Mouse (Mus musculus): ENCODE results near the gene Smyd1. TPM values are rescaled to one million over a fixed set of nuclear protein-coding genes. Genes with fewer than 3 reads are reported as not detected.

Gene Smyd1
- polyA plus RNA-seq, 1 experiment from 2014 or later = 0.56 TPM

- DNase-seq (ENCODE audit: low spot score) (no peak), ATAC-seq (ENCODE audit: low FRiP score, low TSS enrichment) (no peak)
- TF ChIP-seq EP300 (optimal IDR thresholded peaks at IDR 0.05) = no peak
- TF ChIP-seq CTCF (IDR thresholded peaks at IDR 0.05; ENCODE audit: low read depth) = no peak
- Histone ChIP-seq H3K4me1 (replicated peaks; ENCODE audit: control insufficient read depth, insufficient read depth) (no peaks in the 10 kb centered on the region), H3K4me2 (replicated peaks; ENCODE audit: low read depth) (no peak overlapping the region), H3K27ac (replicated peaks) (no peak overlapping the region), H3K36me3 (ENCODE audit: control insufficient read depth, insufficient read depth, low read length) (no peaks in the 10 kb centered on the region), H3K4me3 (ENCODE audit: low read depth, low read length) (no peak overlapping the region), H3K9me3 (ENCODE audit: control insufficient read depth, low read length) (no peaks in the 10 kb centered on the region), H3K27me3 (ENCODE audit: control insufficient read depth, insufficient read depth, low read length) (no peaks in the 10 kb centered on the region), H3K9ac (ENCODE audit: low read length) (no peak overlapping the region)
- WGBS = 89% methylated on average over 9 of the region's 9 CpGs
Observed at GRCm38 (mm10) chr6:71348006-71348405, 26.0 kb upstream of the Smyd1 start.

GRCm38 (mm10) chr6:71341179-71341578 lies 19.1 kb upstream of the Smyd1 start:
- ATAC-seq (ENCODE audit: low FRiP score, low TSS enrichment) = no peak
- Histone ChIP-seq H3K4me2 (replicated peaks; ENCODE audit: low read depth) (no peak overlapping the region), H3K36me3 (ENCODE audit: control insufficient read depth, insufficient read depth, low read length) (no peaks in the 10 kb centered on the region), H3K9me3 (ENCODE audit: control insufficient read depth, low read length) (no peaks in the 10 kb centered on the region), H3K4me1 (replicated peaks; ENCODE audit: control insufficient read depth, insufficient read depth) (no peaks in the 10 kb centered on the region), H3K9ac (ENCODE audit: low read length) (no peak overlapping the region), H3K27me3 (ENCODE audit: control insufficient read depth, insufficient read depth, low read length) (no peaks in the 10 kb centered on the region), H3K4me3 (ENCODE audit: low read depth, low read length) (no peak overlapping the region), H3K27ac (replicated peaks) (no peak overlapping the region)
- TF ChIP-seq EP300 (optimal IDR thresholded peaks at IDR 0.05) = no peak
- TF ChIP-seq CTCF (IDR thresholded peaks at IDR 0.05; ENCODE audit: low read depth) = no peak
- 88% methylated on average over 9 of the region's 9 CpGs for WGBS
- no peak for DNase-seq (ENCODE audit: low spot score)

GRCm38 (mm10) chr6:71339351-71339750 lies 17.3 kb upstream of the Smyd1 start:
- WGBS = 82% methylated on average over 4 of the region's 4 CpGs
- ATAC-seq (ENCODE audit: low FRiP score, low TSS enrichment) = no peak
- TF ChIP-seq CTCF (IDR thresholded peaks at IDR 0.05; ENCODE audit: low read depth) (no peak), EP300 (optimal IDR thresholded peaks at IDR 0.05) (no peak)

GRCm38 (mm10) chr6:71338941-71339340 lies 16.9 kb upstream of the Smyd1 start:
- no peaks in the 10 kb centered on the region for H3K27me3 ChIP-seq (ENCODE audit: control insufficient read depth, insufficient read depth, low read length)
- ATAC-seq (ENCODE audit: low FRiP score, low TSS enrichment) (no peak), DNase-seq (ENCODE audit: low spot score) (no peak)
- H3K27ac ChIP-seq (replicated peaks) = no peak overlapping the region
- TF ChIP-seq CTCF (IDR thresholded peaks at IDR 0.05; ENCODE audit: low read depth) (no peak), EP300 (optimal IDR thresholded peaks at IDR 0.05) (no peak)
- no peak overlapping the region for H3K9ac ChIP-seq (ENCODE audit: low read length)
- no peaks in the 10 kb centered on the region for H3K36me3 ChIP-seq (ENCODE audit: control insufficient read depth, insufficient read depth, low read length)
- no peak overlapping the region for H3K4me2 ChIP-seq (replicated peaks; ENCODE audit: low read depth)
- H3K4me3 ChIP-seq (ENCODE audit: low read depth, low read length) = no peak overlapping the region
- H3K4me1 ChIP-seq (replicated peaks; ENCODE audit: control insufficient read depth, insufficient read depth) = no peaks in the 10 kb centered on the region
- H3K9me3 ChIP-seq (ENCODE audit: control insufficient read depth, low read length) = no peaks in the 10 kb centered on the region
- 83% methylated on average over 3 of the region's 3 CpGs for WGBS

More at GRCm38 (mm10) chr6:71339351-71339750, 17.3 kb upstream of the Smyd1 start:
- H3K27me3 ChIP-seq (ENCODE audit: control insufficient read depth, insufficient read depth, low read length) = no peaks in the 10 kb centered on the region
- no peak overlapping the region for H3K9ac ChIP-seq (ENCODE audit: low read length)
- H3K4me3 ChIP-seq (ENCODE audit: low read depth, low read length) = no peak overlapping the region
- no peak overlapping the region for H3K27ac ChIP-seq (replicated peaks)
- H3K9me3 ChIP-seq (ENCODE audit: control insufficient read depth, low read length) = no peaks in the 10 kb centered on the region
- H3K4me2 ChIP-seq (replicated peaks; ENCODE audit: low read depth) = no peak overlapping the region
- DNase-seq (ENCODE audit: low spot score) = no peak
- no peaks in the 10 kb centered on the region for H3K36me3 ChIP-seq (ENCODE audit: control insufficient read depth, insufficient read depth, low read length)
- H3K4me1 ChIP-seq (replicated peaks; ENCODE audit: control insufficient read depth, insufficient read depth) = no peaks in the 10 kb centered on the region

- no peaks in the 10 kb centered on the region for H3K4me1 ChIP-seq (replicated peaks; ENCODE audit: control insufficient read depth, insufficient read depth)
- TF ChIP-seq CTCF (IDR thresholded peaks at IDR 0.05; ENCODE audit: low read depth) (no peak), EP300 (optimal IDR thresholded peaks at IDR 0.05) (no peak)
- no peak overlapping the region for H3K27ac ChIP-seq (replicated peaks)
- WGBS = 93% methylated on average over 8 of the region's 8 CpGs
- H3K4me3 ChIP-seq (ENCODE audit: low read depth, low read length) = no peak overlapping the region
- no peaks in the 10 kb centered on the region for H3K27me3 ChIP-seq (ENCODE audit: control insufficient read depth, insufficient read depth, low read length)
- H3K9ac ChIP-seq (ENCODE audit: low read length) = no peak overlapping the region
- ATAC-seq (ENCODE audit: low FRiP score, low TSS enrichment) = no peak
- no peak for DNase-seq (ENCODE audit: low spot score)
- no peaks in the 10 kb centered on the region for H3K36me3 ChIP-seq (ENCODE audit: control insufficient read depth, insufficient read depth, low read length)
- no peak overlapping the region for H3K4me2 ChIP-seq (replicated peaks; ENCODE audit: low read depth)
- H3K9me3 ChIP-seq (ENCODE audit: control insufficient read depth, low read length) = no peaks in the 10 kb centered on the region
Observed at GRCm38 (mm10) chr6:71337666-71338065, 15.6 kb upstream of the Smyd1 start.

GRCm38 (mm10) chr6:71333578-71334273 lies 11.7 kb upstream of the Smyd1 start:
- H3K4me3 ChIP-seq (ENCODE audit: low read depth, low read length) = no peak overlapping the region
- no peaks in the 10 kb centered on the region for H3K9me3 ChIP-seq (ENCODE audit: control insufficient read depth, low read length)
- no peaks in the 10 kb centered on the region for H3K27me3 ChIP-seq (ENCODE audit: control insufficient read depth, insufficient read depth, low read length)
- H3K27ac ChIP-seq (replicated peaks) = no peak overlapping the region
- H3K9ac ChIP-seq (ENCODE audit: low read length) = no peak overlapping the region
- no peak for TF ChIP-seq CTCF (IDR thresholded peaks at IDR 0.05; ENCODE audit: low read depth)
- TF ChIP-seq EP300 (optimal IDR thresholded peaks at IDR 0.05) = no peak
- no peak for DNase-seq (ENCODE audit: low spot score)
- H3K4me2 ChIP-seq (replicated peaks; ENCODE audit: low read depth) = no peak overlapping the region
- no peaks in the 10 kb centered on the region for H3K36me3 ChIP-seq (ENCODE audit: control insufficient read depth, insufficient read depth, low read length)
- WGBS = 91% methylated on average over 11 of the region's 11 CpGs
- ATAC-seq (ENCODE audit: low FRiP score, low TSS enrichment) = no peak
- H3K4me1 ChIP-seq (replicated peaks; ENCODE audit: control insufficient read depth, insufficient read depth) = no peaks in the 10 kb centered on the region
